Mouse (Mus musculus) midbrain, embryonic 16.5 days (tissue): ENCODE data around the gene Thegl. TPM values are rescaled to one million over a fixed set of nuclear protein-coding genes. Genes with fewer than 3 reads are reported as not detected.

Experiments used
- ATAC-seq: fragments of 200-750 bp; cut with Nextera tagmentation; 2 replicates; pipeline ENCODE4 v1.8.0; 2017; ENCODE audit warnings: moderate TSS enrichment
- H3K27ac ChIP-seq: fragments of 300-500 bp; sonication (generic); 2 replicates; pipeline ENCODE4 v1.5.1; 2014; ENCODE audit warnings: mild to moderate bottlenecking, low read length, mixed read lengths
- H3K27me3 ChIP-seq: fragments of 300-500 bp; sonication (generic); 2 replicates; pipeline ENCODE4 v1.6.1; 2014; ENCODE audit warnings: low read depth, low read length, mixed read lengths; ENCODE audit not compliant: control insufficient read depth, insufficient read depth
- H3K36me3 ChIP-seq: fragments of 300-500 bp; sonication (generic); 2 replicates; pipeline ENCODE4 v1.6.1; 2014; ENCODE audit warnings: mild to moderate bottlenecking, low read length, moderate library complexity, mixed read lengths; ENCODE audit not compliant: control insufficient read depth, insufficient read depth
- H3K4me1 ChIP-seq: fragments of 300-500 bp; sonication (generic); 2 replicates; pipeline ENCODE4 v1.6.1; 2014; ENCODE audit warnings: mild to moderate bottlenecking, low read length, mixed read lengths; ENCODE audit not compliant: control insufficient read depth, insufficient read depth
- H3K4me2 ChIP-seq: fragments of 300-500 bp; sonication (generic); 2 replicates; pipeline ENCODE4 v1.6.1; 2014; ENCODE audit warnings: mild to moderate bottlenecking, low read length, mixed read lengths
- H3K4me3 ChIP-seq: fragments of 300-500 bp; sonication (generic); 2 replicates; pipeline ENCODE4 v1.5.1; 2014; ENCODE audit warnings: low read depth, mild to moderate bottlenecking, low read length, moderate library complexity, mixed read lengths
- H3K9ac ChIP-seq: fragments of 300-500 bp; sonication (generic); 2 replicates; pipeline ENCODE4 v1.6.1; 2014; ENCODE audit warnings: low read depth, low read length, mixed read lengths
- H3K9me3 ChIP-seq: fragments of 300-500 bp; sonication (generic); replicated peaks from 2 replicates; pipeline ENCODE4 v1.6.1; 2014; ENCODE audit warnings: mild to moderate bottlenecking, low read length, mixed read lengths; ENCODE audit not compliant: control insufficient read depth, poor library complexity, severe bottlenecking
- WGBS: fragments of 180-500 bp; shearing (Covaris S2); extraction: QIAGEN DNeasy Blood & Tissue Kit; methylation state at CpG from one replicate; pipeline ENCODE4 v1.1.7; 2014; 5-methylcytosine and 5-hydroxymethylcytosine counted together
- polyA plus RNA-seq: library from polyadenylated mRNA; unstranded; fragments of >200 nt; fragmentation: Nextera tagmentation; extraction: Ambion mirVana; gene quantifications from 2 replicates; pipeline ENCODE4 v1.2.1, GENCODE M21; 2015

The Thegl gene
- polyA plus RNA-seq, 1 experiment from 2014 or later: 0.89 TPM

- no peak overlapping the region for H3K9ac ChIP-seq
- H3K9me3 ChIP-seq: no peaks in the 10 kb centered on the region
- 98% methylated on average over 3 of the region's 3 CpGs for WGBS
- no peak overlapping the region for H3K27ac ChIP-seq
- H3K4me2 ChIP-seq: no peak overlapping the region
- H3K4me1 ChIP-seq: no peaks in the 10 kb centered on the region
- no peak overlapping the region for H3K4me3 ChIP-seq
- H3K27me3 ChIP-seq: no peaks in the 10 kb centered on the region
- peaks cover 45% of the 10 kb centered on the region for H3K36me3 ChIP-seq
- no peak for ATAC-seq
These were observed 25.0 kb upstream of the Thegl start for GRCm38 (mm10) chr5:76990789-76991188.

GRCm38 (mm10) chr5:76993174-76993814 is 22.5 kb upstream of the Thegl start:
- H3K4me3 ChIP-seq: no peak overlapping the region
- H3K9ac ChIP-seq: no peak overlapping the region
- no peak overlapping the region for H3K27ac ChIP-seq
- no peaks in the 10 kb centered on the region for H3K9me3 ChIP-seq
- WGBS: 95% methylated on average over 5 of the region's 5 CpGs
- peaks cover 50% of the 10 kb centered on the region for H3K36me3 ChIP-seq
- H3K27me3 ChIP-seq: no peaks in the 10 kb centered on the region
- no peaks in the 10 kb centered on the region for H3K4me1 ChIP-seq
- no peak for ATAC-seq
- H3K4me2 ChIP-seq: no peak overlapping the region

GRCm38 (mm10) chr5:76998416-76998815 is 17.4 kb upstream of the Thegl start:
- Histone ChIP-seq H3K27me3 (no peaks in the 10 kb centered on the region), H3K4me3 (no peak overlapping the region), H3K4me1 (no peaks in the 10 kb centered on the region), H3K9me3 (no peaks in the 10 kb centered on the region), H3K4me2 (no peak overlapping the region), H3K36me3 (peaks cover 31% of the 10 kb centered on the region), H3K9ac (no peak overlapping the region), H3K27ac (no peak overlapping the region)
- WGBS: 45% methylated on average over 5 of the region's 5 CpGs
- ATAC-seq: peak; percentile 36; the same call in 1 of the 2 replicates

GRCm38 (mm10) chr5:77001192-77001591 is 14.6 kb upstream of the Thegl start:
- ATAC-seq: no peak
- WGBS: 95% methylated on average over 17 of the region's 17 CpGs
- no peak overlapping the region for H3K4me3 ChIP-seq
- H3K9me3 ChIP-seq: no peaks in the 10 kb centered on the region
- peaks cover 18% of the 10 kb centered on the region for H3K36me3 ChIP-seq
- no peak overlapping the region for H3K9ac ChIP-seq
- H3K4me2 ChIP-seq: no peak overlapping the region
- H3K27ac ChIP-seq: no peak overlapping the region
- no peaks in the 10 kb centered on the region for H3K27me3 ChIP-seq
- H3K4me1 ChIP-seq: no peaks in the 10 kb centered on the region

GRCm38 (mm10) chr5:77004051-77004821 is 11.6 kb upstream of the Thegl start, which contains the start of gene Arl9:
Gene Arl9, plus strand, starts transcription at chr5:77004055.
- Histone ChIP-seq H3K4me3 (no peak within 1 kb of the TSS), H3K4me2 (no peak within 1 kb of the TSS), H3K36me3 (peaks cover 4% of the 10 kb centered on the region), H3K27me3 (no peaks in the 10 kb centered on the region), H3K27ac (no peak within 1 kb of the TSS), H3K9me3 (no peaks in the 10 kb centered on the region), H3K9ac (no peak within 1 kb of the TSS), H3K4me1 (no peaks in the 10 kb centered on the region)
- ATAC-seq: no peak
- WGBS: 94% methylated on average over 6 of the region's 6 CpGs

GRCm38 (mm10) chr5:77010352-77010751 is 5.5 kb upstream of the Thegl start:
- H3K4me1 ChIP-seq: no peaks in the 10 kb centered on the region
- no peak overlapping the region for H3K27ac ChIP-seq
- ATAC-seq: no peak
- H3K4me2 ChIP-seq: no peak overlapping the region
- WGBS: 95% methylated on average over 9 of the region's 9 CpGs
- no peaks in the 10 kb centered on the region for H3K36me3 ChIP-seq
- no peak overlapping the region for H3K9ac ChIP-seq
- H3K4me3 ChIP-seq: no peak overlapping the region
- no peaks in the 10 kb centered on the region for H3K9me3 ChIP-seq
- H3K27me3 ChIP-seq: no peaks in the 10 kb centered on the region

GRCm38 (mm10) chr5:77011082-77011481 is 4.7 kb upstream of the Thegl start:
- H3K4me2 ChIP-seq: no peak overlapping the region

GRCm38 (mm10) chr5:77013171-77013570 is 2.7 kb upstream of the Thegl start:
- H3K9ac ChIP-seq: no peak overlapping the region
- no peak for ATAC-seq
- H3K9me3 ChIP-seq: no peaks in the 10 kb centered on the region
- no peak overlapping the region for H3K27ac ChIP-seq
- 85% methylated on average over 3 of the region's 3 CpGs for WGBS
- no peaks in the 10 kb centered on the region for H3K4me1 ChIP-seq
- H3K4me3 ChIP-seq: no peak overlapping the region
- H3K4me2 ChIP-seq: no peak overlapping the region
- H3K27me3 ChIP-seq: no peaks in the 10 kb centered on the region
- H3K36me3 ChIP-seq: no peaks in the 10 kb centered on the region

More at GRCm38 (mm10) chr5:77011082-77011481, 4.7 kb upstream of the Thegl start:
- H3K4me3 ChIP-seq: no peak overlapping the region
- no peak for ATAC-seq
- H3K27ac ChIP-seq: no peak overlapping the region
- WGBS: 66% methylated on average over 3 of the region's 3 CpGs
- H3K36me3 ChIP-seq: no peaks in the 10 kb centered on the region
- no peaks in the 10 kb centered on the region for H3K27me3 ChIP-seq
- H3K9ac ChIP-seq: no peak overlapping the region
- H3K4me1 ChIP-seq: no peaks in the 10 kb centered on the region
- H3K9me3 ChIP-seq: no peaks in the 10 kb centered on the region

- no peaks in the 10 kb centered on the region for H3K9me3 ChIP-seq
- H3K27ac ChIP-seq: no peak overlapping the region
- no peaks in the 10 kb centered on the region for H3K27me3 ChIP-seq
- H3K4me3 ChIP-seq: no peak overlapping the region
- no peaks in the 10 kb centered on the region for H3K4me1 ChIP-seq
- H3K36me3 ChIP-seq: no peaks in the 10 kb centered on the region
- WGBS: 82% methylated on average over 3 of the region's 3 CpGs
- no peak for ATAC-seq
- no peak overlapping the region for H3K4me2 ChIP-seq
- H3K9ac ChIP-seq: no peak overlapping the region
These were observed 12.2 kb downstream of the Thegl start for GRCm38 (mm10) chr5:77028034-77028433.
